Mouse (Mus musculus) intestine, embryonic 16.5 days (tissue): ENCODE measurements at regions not wholly inside any gene's neighbourhood (a gene's known extent, or its start where the extent isn't known, plus 50 kb on each side); places are given as distances from the start of the nearest gene placed in this dataset.
A peak's percentile ranks its signal among the peaks of the same experiment; 100 is the strongest.

Experiments
- ATAC-seq: fragments of 200-750 bp; cut with Nextera tagmentation; 2 replicates; pipeline ENCODE4 v1.8.0; 2017; ENCODE audit warnings: moderate TSS enrichment, moderate library complexity
- H3K27ac ChIP-seq: fragments of 300-500 bp; sonication (generic); 2 replicates; pipeline ENCODE4 v1.5.1; 2014; ENCODE audit warnings: mild to moderate bottlenecking, low read length
- H3K27me3 ChIP-seq: fragments of 300-500 bp; sonication (generic); replicated peaks from 2 replicates; pipeline ENCODE4 v1.6.1; 2014; ENCODE audit warnings: low read length, control low read depth, mixed read lengths; ENCODE audit not compliant: control insufficient read depth, insufficient read depth
- H3K36me3 ChIP-seq: fragments of 300-500 bp; sonication (generic); 2 replicates; pipeline ENCODE4 v1.6.1; 2014; ENCODE audit warnings: low read length, control low read depth; ENCODE audit not compliant: control insufficient read depth, insufficient read depth
- H3K4me1 ChIP-seq: fragments of 300-500 bp; sonication (generic); 2 replicates; pipeline ENCODE4 v1.6.1; 2014; ENCODE audit warnings: low read length, control low read depth, mixed read lengths; ENCODE audit not compliant: control insufficient read depth, insufficient read depth
- H3K4me2 ChIP-seq: fragments of 300-500 bp; sonication (generic); 2 replicates; pipeline ENCODE4 v1.6.1; 2014; ENCODE audit warnings: low read depth, low read length, control low read depth
- H3K4me3 ChIP-seq: fragments of 300-500 bp; sonication (generic); 2 replicates; pipeline ENCODE4 v1.5.1; 2014; ENCODE audit warnings: mild to moderate bottlenecking, low read length
- H3K9ac ChIP-seq: fragments of 300-500 bp; sonication (generic); 2 replicates; pipeline ENCODE4 v1.6.1; 2014; ENCODE audit warnings: low read depth, low read length
- H3K9me3 ChIP-seq: fragments of 300-500 bp; sonication (generic); 2 replicates; pipeline ENCODE4 v1.6.1; 2016; ENCODE audit warnings: low read length, control low read depth; ENCODE audit not compliant: control insufficient read depth
- WGBS: fragments of 180-500 bp; shearing (Covaris S2); extraction: QIAGEN DNeasy Blood & Tissue Kit; methylation state at CpG from one replicate; pipeline ENCODE4 v1.1.7; 2014; 5-methylcytosine and 5-hydroxymethylcytosine counted together

DNA sequence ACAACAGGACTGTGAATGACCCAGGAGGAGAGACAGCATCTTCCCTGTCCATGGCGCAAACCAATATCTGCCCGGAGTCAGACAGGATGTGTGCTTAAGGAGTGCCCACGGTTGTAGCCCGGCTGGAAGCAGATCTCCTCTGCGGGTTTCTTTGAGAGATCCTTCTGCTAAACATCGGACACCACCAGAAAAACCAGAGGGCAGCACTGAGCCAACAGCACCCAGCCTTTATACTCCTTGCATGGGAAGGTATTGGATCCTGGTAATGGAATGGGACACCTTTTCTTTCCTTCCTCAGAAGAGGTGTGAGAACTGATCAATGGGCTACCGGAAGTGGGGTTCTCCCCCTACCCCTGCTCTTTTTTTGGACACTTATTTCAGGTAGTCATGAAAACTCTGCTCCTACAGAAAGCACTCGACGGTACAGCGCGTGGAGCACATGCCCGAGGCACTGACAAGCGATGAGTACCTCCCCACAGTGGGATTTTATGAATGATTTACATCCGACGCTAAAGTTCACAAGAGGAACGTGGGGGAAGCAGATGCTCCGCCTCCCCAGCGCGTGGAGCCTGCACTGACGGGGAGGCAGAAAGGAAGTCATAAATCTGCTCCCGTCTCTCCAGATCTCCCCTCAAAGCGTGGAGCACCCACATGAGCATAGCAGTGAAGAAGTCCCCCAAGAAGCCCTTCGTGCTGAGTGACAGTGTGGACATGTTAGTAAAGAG, 278.9 kb downstream of the Vrk1 start:
- 52% methylated on average over 23 of the region's 23 CpGs for whole genome bisulfite sequencing
- no peak for ATAC-seq
- peak overlapping the region; percentile 3; the same call in 1 of the 2 replicates for H3K4me2 ChIP-seq

DNA sequence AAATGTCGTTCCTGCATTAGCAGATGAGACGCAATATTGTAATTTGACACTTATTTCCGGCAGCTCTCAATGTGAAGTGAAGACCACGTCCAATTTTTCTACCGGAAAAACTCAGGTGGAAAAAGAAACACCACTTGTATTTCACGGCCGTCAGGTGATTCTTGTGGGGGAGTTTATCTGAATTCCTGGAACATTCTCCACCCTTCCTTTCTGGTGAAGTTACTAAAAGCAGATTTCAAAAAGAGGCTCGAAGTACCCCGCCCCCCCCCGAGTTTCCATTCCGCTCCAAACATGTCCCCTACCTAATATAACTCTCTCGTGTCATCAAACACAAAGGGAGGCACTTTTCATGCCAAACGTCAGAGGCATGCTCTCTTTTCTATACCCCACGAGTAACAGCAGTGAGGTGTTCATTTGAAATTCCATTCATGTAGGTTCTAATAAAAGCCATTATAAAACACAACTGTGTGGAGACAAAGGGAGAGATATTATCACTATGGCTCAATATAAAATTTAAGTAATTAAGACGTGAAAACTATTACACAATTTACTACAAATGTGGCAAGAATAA, 281.5 kb downstream of the Vrk1 start:
- Histone ChIP-seq H3K4me1 (no peaks in the 10 kb centered on the region), H3K4me2 (no peak overlapping the region), H3K4me3 (no peak overlapping the region), H3K27me3 (no peaks in the 10 kb centered on the region), H3K27ac (no peak overlapping the region), H3K9me3 (no peaks in the 10 kb centered on the region), H3K36me3 (no peaks in the 10 kb centered on the region), H3K9ac (no peak overlapping the region)
- 63% methylated on average over 15 of the region's 15 CpGs for WGBS
- no peak for ATAC-seq

More for the DNA sequence above, 278.9 kb downstream of the Vrk1 start:
- Histone ChIP-seq H3K36me3 (no peaks in the 10 kb centered on the region), H3K27me3 (no peaks in the 10 kb centered on the region), H3K4me3 (no peak overlapping the region), H3K9me3 (no peaks in the 10 kb centered on the region), H3K4me1 (no peaks in the 10 kb centered on the region), H3K27ac (no peak overlapping the region), H3K9ac (no peak overlapping the region)

DNA sequence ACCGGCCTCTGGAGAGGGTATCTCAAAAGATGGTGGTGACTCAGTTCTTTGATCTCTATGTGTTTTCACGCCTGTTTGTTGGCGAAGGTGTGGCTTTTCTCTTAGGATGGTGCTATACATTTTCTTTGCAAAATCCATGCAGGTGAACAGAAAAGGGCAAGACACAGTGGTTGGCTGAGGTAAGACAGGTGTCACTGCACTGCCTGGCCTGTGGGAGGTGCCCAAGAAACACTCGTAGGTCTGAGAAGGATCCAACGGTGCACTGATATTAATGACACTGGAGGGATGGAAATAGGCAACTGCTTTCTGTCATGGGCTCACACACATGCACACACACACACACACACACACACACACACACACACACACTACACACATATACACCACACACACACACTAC, 283.1 kb downstream of the Vrk1 start:
- no peaks in the 10 kb centered on the region for H3K9me3 ChIP-seq
- no peaks in the 10 kb centered on the region for H3K27me3 ChIP-seq
- no peak for ATAC-seq
- 50% methylated on average over 5 of the region's 5 CpGs for WGBS
- H3K4me2 ChIP-seq, result no peak overlapping the region
- H3K36me3 ChIP-seq, result no peaks in the 10 kb centered on the region
- H3K4me3 ChIP-seq, result no peak overlapping the region
- H3K9ac ChIP-seq, result no peak overlapping the region
- no peaks in the 10 kb centered on the region for H3K4me1 ChIP-seq
- H3K27ac ChIP-seq, result no peak overlapping the region

DNA sequence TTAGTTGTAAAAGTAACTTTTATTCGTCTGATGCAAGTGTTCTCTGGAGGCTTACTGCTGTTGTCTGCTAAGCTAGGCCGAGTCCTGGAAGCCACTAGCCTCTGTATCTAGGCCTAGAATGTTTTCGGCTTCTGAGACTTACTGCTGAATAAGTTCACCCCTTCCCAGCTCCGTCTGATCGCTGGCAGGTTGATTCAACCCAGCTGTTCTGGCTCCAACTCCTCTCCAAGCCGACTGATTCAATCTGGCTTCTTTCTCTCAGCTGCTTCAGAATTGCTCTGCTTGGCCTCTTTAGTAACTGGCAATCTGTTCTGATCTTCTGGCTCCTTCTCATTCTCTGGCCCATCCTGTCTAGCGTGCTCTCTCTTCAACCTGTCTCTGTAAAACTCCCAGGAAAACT, 285.6 kb downstream of the Vrk1 start:
- Histone ChIP-seq H3K4me2 (no peak overlapping the region), H3K9ac (no peak overlapping the region), H3K36me3 (no peaks in the 10 kb centered on the region), H3K27me3 (no peaks in the 10 kb centered on the region), H3K4me3 (no peak overlapping the region), H3K9me3 (no peaks in the 10 kb centered on the region), H3K27ac (no peak overlapping the region), H3K4me1 (no peaks in the 10 kb centered on the region)
- no peak for ATAC-seq
- 53% methylated on average over 7 of the region's 7 CpGs for WGBS

DNA sequence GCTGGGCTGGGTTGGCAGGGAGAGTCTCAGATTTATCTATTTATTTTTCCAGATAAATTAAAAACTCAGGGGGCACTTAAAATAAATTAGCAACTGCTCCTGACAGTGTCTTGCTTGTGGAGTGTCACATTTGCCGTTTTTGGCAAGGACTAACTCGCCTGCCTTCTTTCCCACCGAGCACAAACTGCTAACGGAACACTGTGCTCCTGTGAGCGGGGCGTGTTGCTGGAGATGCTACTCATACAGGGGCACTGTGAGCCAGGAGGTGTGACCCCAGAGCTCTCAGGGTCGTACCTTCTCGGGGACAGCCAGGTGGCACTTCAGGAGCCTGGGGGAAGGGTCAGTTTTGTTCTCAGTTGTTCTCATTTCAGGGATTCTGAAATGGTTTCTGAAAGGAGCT, 292.6 kb downstream of the Vrk1 start:
- Histone ChIP-seq H3K36me3 (no peaks in the 10 kb centered on the region), H3K4me1 (no peaks in the 10 kb centered on the region), H3K4me2 (no peak overlapping the region), H3K9ac (no peak overlapping the region), H3K9me3 (no peaks in the 10 kb centered on the region), H3K4me3 (no peak overlapping the region), H3K27ac (no peak overlapping the region), H3K27me3 (no peaks in the 10 kb centered on the region)
- no peak for ATAC-seq
- 53% methylated on average over 8 of the region's 8 CpGs for WGBS

DNA sequence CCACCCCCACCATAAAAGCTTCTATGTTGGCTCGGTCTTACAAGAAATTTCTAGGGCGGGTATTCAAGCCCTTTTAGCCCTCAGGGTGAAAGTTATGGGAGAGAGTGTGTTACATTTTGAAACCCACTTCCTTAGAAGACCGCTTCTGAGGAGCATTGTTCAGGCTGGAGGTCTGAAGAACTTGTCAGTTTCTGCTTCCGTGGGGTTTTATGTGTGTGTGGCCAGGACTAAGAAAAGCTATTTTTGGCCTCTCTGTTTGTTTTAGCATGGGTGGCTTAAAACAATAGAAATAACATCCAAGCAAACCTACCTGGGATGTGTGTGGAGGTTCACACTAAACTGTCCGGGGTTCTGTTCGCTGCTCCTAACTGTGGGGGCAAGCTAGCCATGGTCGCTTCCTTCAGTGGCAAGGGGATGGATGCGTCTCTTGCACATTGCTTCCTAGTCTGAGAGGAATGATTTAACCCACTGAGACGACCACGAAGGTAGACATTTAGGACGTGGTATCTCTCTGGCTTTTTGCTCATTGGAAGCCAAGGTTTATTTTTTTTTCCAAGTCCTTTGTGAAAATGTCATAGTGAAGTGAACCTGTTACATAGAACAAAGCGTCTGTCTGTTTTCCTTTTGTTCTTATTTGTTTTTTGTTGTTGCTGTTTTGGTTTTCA, 298.4 kb downstream of the Vrk1 start:
- Histone ChIP-seq H3K9ac (no peak overlapping the region), H3K4me3 (no peak overlapping the region), H3K36me3 (no peaks in the 10 kb centered on the region), H3K27me3 (no peaks in the 10 kb centered on the region; the same call in 1 of the 2 replicates), H3K4me2 (no peak overlapping the region), H3K4me1 (peaks cover 5% of the 10 kb centered on the region; the same call in 1 of the 2 replicates), H3K9me3 (no peaks in the 10 kb centered on the region), H3K27ac (no peak overlapping the region)
- no peak for ATAC-seq
- WGBS, result 72% methylated on average over 12 of the region's 12 CpGs

DNA sequence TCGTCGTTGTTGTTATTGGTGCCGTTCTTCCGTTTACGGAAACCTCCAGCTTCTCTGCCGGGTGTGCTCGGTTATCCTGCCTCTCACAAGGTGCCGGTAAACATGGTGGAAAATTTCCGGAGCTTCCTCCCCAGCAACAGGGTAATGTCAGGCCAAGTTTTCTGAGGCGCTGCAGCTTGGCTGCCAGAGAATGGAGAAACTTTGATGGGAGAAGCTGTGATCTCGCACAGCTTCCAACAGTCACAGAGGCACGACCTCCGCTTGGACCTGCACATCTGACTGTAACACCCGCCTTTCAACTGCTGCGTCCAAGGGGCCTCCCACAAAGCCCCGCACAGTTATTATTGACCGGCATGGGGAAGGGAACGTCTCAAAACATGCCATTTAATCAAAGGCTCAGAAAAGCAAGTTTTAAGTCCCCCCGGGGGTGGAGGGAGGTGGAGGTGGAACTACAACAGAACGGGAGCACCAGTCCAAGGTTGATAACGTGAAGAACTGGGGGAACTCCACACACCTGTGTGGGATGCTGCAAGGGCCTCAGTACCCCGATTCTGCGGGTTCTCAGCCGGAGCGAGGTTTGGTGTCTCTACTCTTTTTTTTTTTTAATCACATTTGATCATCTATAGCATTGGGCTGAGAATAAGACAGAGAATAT, 299.1 kb downstream of the Vrk1 start:
- no peak for ATAC-seq

DNA sequence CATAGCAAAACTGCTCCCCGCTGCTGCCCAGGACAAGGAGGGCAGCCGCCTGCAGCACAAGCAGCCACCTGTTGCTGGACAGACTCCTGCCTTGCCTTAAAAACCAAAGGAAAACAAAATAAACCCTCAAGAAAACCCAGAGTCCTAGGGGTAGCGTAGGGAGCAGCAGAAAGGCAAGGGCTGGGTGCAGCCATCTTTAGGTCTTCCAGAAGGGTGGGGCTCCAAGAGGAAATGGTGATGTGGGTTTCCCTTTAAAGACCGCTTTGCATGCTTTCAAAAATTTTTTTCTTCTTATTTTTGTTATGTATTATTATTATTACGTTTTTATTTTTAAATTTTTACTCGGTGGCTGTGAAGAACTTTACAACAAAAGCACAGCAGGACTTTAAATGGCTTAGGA, 300.1 kb downstream of the Vrk1 start:
- H3K4me3 ChIP-seq, result peak overlapping the region; percentile 57; the same call in 1 of the 2 replicates
- H3K4me2 ChIP-seq, result peak overlapping the region; percentile 84
- no peak overlapping the region for H3K27ac ChIP-seq
- WGBS, result 50% methylated on average over 6 of the region's 6 CpGs
- peaks cover 5% of the 10 kb centered on the region; the same call in 1 of the 2 replicates for H3K4me1 ChIP-seq
- no peaks in the 10 kb centered on the region; the same call in 1 of the 2 replicates for H3K27me3 ChIP-seq
- H3K36me3 ChIP-seq, result no peaks in the 10 kb centered on the region
- H3K9ac ChIP-seq, result no peak overlapping the region
- H3K9me3 ChIP-seq, result no peaks in the 10 kb centered on the region
- ATAC-seq, result no peak

More for the DNA sequence above, 299.1 kb downstream of the Vrk1 start:
- peaks cover 5% of the 10 kb centered on the region; the same call in 1 of the 2 replicates for H3K4me1 ChIP-seq
- no peaks in the 10 kb centered on the region for H3K9me3 ChIP-seq
- H3K36me3 ChIP-seq, result no peaks in the 10 kb centered on the region
- H3K27me3 ChIP-seq, result no peaks in the 10 kb centered on the region; the same call in 1 of the 2 replicates
- no peak overlapping the region for H3K9ac ChIP-seq
- 82% methylated on average over 25 of the region's 25 CpGs for WGBS
- no peak overlapping the region for H3K4me2 ChIP-seq
- no peak overlapping the region for H3K4me3 ChIP-seq
- no peak overlapping the region for H3K27ac ChIP-seq
